Mouse (Mus musculus) embryo, embryonic 11 days (tissue): Measurements from ENCODE around the gene Ptges.

ENCODE experiments used
- DNase-seq: peaks from one replicate; pipeline ENCODE4 v3.0.0-alpha.2; 2015

The Ptges gene

DNA sequence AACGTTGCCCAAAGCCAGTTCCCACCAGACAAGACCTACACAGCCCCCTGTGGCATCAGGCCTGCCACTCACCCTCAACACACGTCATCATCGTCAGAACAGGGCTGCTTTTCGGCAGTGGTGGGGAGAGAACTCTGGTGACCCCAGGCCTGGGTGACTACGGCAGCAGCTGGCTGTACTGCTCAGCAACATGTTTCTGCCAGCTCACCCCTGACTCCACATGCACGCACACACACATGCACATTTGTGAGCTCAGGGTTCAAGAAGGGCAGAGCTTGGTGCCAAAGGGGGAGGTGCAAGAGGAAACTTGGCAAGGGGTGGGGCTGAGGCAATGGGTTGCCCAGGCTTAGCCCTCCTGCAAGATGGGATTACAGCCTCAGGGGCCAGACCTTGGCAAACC, 32.4 kb downstream of the Ptges start:
- no peak for DNase-seq

DNA sequence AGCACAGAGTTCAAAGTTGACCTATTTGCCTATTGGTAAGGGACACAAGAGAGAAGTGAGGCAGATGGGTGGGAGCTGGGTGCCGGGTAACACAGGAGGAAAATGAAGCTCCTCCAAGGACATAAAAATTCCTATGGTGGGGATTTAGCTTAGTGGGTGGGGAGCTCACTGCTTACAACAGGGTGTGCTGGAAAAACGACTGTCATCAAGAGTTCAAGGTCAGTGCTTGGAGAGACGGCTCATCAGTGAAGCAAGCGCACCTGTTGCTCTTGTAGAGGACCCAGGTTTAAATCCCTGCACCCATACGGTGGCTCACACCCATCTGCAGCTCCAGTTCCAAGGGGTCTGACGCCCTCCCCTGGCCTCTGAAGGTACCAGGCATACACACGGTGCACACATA, 35.7 kb downstream of the Ptges start:
- DNase-seq = no peak

DNA sequence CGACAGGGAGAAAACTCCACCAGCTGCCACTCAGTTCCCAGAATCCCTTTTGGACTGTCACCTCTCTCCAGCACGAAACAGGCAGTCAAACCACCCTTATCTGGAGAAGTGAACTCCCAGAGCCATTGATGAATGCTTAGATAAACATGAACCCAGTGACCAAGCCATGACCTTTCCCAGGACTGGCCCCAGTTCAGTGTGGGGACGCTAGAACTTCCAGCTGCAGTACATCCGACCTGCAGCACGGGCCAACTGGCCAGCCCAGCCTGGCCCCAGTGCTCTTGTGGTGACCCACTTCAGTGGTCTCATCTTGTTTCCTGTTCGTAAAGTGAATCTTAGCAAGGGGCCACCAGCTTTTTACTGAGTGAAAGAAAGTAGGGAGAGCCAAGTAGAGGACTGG, 36.3 kb downstream of the Ptges start:
- no peak for DNase-seq

DNA sequence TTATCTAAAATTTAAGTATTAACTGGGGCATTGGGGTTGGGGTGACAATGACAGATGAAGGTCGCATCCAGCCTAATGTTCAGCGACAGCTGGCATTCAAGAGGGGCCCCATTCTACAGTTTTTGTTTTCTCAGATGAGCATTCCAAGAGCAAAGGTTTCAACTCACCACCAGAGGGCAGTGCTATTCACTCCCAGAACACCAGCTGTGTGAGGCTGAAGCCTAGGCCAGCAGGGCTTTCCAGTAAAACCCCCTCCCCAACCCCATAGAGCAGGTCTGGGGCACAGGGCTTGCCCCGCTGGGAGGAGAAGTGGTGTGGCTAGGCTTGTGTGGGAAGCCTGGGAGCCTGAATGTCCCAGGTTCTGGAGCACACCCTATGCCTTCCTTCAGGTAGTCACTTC, 38.7 kb downstream of the Ptges start:
- peak; percentile 87 for DNase-seq

DNA sequence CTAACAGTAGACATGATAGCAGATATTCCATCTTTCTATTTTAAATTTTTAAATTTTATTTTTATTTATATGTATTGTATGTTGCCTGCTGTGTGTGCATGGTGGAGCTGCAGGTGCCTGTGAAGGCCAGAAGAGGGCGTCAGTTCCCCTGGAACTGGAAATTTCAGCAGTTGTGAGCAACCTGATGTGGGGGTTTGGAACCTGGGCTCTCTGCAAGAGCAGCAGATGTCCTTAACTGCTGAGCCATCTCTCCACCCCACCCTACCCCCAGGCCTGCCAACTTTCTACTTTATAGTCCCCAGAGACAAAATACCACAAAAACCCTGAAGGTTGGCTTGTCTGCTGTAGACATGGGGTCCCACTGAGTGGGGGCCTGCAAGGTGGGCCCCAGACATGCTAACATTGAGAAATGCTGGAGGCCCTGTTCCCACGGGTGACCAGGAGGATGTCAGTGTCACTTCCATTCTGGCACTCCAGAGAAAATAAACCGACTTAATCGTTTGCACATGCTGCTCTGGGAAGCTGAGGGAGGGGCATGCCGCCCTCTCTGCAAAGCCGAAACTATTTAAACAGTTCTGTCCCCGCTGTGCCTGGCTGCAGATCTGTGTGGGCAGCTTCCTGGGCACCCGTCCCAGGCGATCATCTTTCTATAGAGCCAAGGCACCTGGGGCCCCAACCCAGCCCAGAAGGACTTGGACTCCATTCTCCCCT, 44.1 kb downstream of the Ptges start:
- peak; percentile 79 for DNase-seq

DNA sequence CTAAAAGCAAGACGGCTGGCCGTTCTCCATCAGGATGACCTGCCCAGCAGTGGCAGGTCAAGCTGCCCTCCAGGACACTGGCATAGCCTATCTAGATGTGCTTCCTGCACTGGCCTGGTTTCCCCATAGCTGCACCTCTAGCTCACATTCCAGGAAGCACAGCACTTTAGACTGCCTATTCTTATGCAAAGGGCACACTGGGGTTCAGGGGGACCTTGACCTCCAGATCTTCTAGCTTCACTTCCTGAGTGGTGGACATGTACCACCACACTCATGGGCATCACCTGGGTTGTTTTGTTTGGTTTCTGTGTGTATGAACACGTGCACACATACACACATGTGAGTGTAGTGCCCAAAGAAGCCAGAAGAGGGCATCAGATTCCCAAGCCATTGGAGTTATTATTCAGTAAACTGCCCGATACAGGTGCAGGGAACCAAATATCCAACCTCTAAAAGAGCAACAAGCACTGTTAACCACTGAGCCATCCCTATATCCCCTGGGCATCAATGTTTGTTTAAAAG, 44.8 kb downstream of the Ptges start:
- DNase-seq = no peak

DNA sequence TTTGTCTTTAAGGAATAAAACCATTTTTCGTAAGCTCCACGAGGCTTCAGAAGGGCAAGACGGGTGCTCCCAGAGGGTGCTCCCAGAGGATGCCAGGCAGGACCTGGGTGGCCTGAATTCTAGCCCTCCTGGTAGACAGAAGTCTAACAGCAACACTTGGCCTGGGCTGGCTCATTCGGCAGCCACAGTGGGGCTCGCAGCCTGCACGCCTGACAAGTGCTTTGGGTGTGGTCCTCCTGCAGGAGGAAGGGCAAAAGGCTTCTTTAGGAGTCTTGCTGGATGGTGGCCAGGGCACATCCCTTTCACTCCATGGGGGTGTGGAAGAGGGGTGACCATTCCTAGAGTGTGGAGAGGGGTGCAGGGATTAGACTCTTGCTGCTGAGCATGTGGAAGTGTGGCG, 48.4 kb downstream of the Ptges start:
- no peak for DNase-seq

DNA sequence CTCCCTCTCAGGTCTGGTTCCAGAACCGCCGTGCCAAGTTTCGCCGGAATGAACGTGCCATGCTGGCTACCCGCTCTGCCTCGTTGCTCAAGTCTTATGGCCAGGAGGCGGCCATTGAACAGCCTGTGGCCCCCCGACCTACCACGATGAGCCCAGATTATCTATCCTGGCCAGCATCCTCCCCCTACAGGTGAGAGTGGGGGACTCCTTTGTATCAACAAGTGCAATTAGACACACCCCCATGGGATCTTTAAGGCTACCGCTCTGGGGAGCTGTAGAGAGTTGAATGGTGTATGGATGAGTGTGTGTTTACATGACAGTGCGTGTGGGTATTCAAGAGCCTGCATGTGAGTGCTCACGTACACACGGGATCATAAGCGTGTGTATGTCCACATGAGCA, 50.2 kb downstream of the Ptges start:
- no peak for DNase-seq

DNA sequence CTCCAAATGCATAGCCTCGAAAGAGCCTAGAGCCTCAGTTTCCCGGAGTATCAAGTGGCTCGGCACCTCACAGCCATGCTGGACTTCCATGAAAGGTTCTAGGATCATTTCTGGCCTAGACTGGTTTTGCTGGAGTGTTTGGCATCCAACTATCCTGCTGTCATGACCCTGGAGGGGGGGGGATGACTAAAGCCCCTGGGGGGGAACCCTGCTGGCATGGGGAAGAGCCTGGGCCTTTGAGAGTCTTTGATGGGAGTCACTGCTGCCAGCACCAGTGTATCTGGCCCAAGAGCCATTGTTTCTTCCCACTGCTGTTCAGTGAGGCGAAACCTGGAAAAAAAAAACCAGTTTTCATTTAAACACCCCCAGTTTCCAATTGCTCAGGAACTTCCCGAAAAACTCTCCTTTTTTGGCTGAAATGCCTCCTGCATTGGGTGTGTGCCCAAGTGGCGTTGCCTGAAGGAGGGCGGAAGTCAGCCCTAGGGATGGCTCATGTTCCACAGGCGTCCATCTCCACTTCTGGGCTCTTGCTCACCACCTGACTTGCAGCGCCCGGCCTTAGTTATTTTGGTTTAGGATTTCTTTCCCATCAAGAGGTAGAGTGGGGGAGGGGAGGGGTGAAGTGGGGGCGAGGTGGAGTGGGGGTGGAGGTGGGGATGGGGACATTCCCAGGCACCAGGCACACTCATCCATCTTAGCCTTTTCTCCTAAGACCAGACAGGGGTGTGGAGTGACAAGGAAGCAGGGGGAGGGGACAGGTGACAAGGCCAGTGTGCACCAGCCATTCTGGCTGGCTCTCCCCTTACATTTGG, 53.8 kb downstream of the Ptges start:
- DNase-seq = peak; percentile 66

DNA sequence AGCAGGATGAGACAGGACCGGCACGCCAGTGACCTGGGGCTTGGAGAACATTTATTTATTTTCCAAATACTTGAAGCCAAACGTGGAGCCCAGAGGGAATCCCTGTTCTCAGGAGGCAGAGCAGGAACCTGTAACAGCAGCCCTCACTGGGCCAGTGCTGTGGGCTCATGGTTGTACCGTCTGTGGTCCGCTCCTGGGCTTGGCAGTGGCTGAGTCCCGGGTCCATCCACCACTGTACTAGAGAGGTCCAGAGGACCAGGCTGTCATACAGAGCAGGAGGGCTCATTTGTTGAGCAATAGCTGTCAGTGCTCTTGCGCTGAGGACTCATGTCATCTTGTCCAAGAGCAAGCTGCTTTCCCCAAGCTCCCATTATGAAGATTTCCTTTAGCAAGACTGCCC, 54.6 kb downstream of the Ptges start:
- DNase-seq = no peak

DNA sequence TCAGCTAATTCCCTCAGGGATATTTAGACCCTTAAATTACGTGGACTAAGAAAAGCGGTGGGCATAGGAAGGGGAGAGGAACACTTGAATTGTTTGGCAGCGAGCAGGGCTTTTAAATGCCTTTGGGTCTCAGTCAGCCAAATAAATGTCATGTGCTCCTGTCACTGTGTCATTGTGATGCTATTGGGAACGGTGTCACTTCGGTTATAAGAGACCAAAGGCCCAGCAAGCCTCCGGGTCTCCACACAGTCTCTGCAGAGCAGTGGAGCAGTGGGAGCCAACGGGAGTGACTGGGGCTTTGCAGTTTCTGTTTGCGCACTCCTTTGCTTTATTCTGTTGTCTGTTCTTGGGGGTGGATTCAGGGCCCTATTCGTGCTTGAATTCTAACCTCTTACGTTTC, 55.2 kb downstream of the Ptges start:
- no peak for DNase-seq

DNA sequence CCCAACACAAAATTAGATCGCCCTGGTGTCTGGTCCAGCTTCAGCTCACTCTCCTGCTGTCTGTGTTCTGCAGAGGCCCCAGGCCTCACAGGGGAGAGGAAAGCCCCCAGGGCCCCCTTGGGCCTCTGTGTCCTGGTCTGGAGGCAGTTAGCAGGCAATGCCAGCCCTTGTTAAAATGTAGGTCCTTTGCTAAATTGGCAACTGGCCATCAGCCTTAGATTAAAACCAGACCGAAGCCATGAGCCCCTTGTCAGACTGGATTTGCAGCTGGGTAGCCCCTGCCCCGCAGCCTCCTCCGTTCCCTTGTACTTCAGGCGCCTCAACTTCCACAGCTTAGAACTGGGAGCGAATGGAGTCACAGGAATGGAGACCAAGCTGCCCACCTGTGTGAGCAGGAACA, 57.0 kb downstream of the Ptges start:
- peak; percentile 73 for DNase-seq

DNA sequence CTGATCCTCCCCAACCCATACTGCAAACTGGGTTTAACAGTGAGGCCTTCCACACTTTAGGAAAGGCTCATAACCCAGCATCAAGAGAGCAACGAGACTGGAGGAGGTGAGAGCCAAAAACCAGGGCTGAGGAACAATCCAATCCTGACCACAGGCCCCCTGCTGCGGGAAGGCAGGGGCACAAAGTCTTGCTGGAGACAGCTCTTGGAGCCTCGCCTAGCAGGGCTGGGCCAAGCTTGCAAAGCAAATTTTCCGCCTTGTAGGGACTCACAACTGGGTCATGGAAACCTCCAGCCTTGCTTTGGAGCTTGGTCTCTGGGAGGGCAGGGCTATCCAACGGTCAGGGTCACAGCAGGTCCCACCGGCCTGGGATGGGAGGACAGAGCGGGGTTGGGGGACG, 58.8 kb downstream of the Ptges start:
- no peak for DNase-seq

DNA sequence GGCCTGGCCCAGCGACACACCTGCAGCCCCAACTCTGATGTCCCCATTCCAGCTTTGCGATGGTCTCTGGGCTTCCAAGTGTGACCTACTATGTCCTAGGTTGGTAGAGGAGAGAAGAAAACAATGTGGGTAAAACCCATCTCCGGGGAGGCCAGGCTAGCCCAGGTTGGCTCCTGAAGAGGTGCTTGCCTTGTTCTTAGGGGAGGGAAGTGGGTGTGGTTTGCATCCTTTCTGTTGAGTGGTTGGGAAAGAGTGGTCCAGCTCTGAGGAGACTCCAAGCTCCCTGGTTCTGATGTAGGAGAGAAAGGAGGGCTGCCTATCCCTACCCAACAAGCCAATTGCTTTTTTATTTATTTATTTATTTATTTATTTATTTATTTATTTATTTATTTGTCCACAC, 64.2 kb downstream of the Ptges start:
- no peak for DNase-seq

DNA sequence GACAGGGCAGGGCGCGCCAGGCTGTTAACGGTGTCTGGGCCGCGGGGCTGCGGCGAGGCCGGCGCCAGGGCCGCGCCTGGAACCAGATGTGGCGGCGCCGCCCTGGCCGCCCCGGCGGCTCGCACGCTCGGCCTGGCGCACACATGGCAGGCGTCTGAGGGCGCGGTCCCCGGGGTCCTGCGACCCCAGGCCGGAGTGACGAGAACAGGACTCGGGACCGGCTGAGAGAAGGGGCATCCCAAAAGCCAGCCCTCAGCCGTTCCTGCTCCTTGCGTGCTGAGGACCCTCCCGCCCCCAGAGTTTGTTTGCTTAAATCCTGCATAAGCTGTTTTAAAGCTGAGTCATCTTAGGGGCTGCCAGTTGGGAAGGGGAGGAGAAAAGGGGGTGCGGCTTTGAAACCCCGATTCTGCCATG, 64.7 kb downstream of the Ptges start:
- peak; percentile 78 for DNase-seq

DNA sequence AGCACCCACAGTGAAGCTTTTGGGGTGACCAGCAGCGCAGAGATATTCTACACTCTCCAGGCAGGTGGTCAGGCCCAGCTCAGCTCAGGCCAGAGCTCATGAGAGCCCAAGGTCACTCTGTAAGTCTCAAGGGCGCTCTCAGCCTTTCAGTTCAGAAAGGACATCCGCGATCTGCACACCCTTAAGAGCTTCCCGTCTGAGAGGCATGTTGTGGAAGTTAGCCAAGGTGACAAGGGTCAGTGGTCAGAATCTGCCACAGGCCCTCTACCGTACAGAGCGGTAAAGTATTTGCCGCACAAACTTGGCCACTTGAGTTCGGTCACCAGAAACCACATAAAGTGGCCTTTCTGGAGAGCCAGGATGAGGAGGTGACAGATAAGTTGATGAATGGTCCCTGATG, 66.1 kb downstream of the Ptges start:
- no peak for DNase-seq

DNA sequence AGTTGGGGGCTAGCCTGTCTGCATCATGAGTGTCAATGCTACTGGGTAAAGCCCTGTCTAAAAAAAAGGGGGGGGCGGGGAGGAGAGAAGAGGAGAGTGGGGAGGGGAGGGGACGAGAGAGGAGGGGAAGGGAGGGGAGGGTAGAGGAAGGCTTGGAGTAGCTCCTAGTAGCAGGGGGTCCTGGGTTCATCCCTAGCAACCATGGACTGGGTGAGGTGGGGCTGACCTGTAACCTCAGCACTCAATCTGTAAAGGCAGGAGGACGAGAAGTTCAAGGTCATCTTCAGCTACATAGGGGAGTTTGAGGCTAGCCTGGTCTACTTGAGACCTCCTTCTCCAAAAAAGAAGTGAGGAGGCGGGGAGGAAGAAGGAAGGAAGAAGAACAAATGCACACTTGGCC, 67.6 kb downstream of the Ptges start:
- DNase-seq = no peak

DNA sequence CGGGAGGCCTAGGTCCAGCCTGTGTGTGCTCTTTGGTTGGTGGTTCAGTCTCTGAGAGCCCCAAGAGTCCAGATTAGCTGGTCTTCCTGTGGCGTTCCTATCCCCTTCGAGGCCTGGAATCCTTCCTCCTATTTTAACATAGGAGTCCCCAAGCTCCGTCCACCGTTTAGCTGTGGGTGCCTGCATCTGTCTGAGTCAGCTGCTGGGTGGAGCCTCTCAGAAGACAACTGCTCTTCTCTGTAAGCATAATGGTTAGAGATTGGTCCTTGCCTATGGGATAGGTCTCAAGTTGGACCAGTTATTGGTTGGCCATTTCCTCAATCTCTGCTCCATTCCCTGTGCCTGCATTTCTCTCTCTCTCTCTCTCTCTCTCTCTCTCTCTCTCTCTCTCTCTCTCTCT, 69.9 kb downstream of the Ptges start:
- DNase-seq = no peak

DNA sequence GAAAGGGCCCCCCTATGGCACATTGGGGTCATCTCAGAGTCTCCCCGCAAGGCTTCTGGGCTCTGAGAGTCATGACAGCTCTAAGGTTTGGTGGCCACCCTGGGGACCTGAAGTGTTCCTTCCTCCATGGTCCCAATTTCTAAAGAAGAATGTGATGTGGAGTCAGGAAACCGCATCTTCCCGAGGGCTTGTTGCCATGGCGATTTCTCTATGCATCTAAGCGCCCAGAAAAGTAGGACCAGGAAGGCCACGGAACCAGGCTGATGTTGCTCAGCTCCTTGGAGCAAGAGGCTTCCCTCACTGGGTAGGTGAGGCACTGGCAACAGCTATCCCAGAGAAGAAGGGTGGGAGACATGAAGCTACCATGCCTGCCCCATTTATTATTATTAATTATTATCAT, 72.6 kb downstream of the Ptges start:
- no peak for DNase-seq

DNA sequence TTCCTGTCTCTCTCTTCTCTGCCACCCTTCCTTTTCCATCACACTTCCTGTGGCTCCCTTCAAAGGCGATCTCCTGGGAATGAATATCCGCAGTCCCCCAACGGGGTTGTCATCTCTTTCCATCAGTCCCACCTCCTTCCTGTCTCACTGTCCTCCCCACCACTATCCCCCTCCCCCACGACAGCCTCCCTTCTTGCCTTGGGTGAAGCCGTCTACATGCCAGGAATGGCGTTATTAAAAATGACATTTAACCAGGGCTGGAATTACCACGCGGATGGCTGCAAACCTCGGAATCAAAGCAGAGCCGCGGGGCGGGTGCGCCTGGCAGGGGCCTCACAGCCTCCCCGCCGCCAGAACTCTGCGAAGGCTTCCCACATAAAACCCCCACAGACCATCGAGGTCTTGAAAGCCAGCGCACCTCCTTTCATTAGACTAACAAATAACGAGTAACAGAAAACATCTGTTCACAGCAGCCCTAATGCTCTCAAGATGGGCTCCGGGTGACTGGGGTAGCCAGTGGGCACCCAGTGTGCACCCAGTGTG, 76.8 kb downstream of the Ptges start:
- DNase-seq = peak; percentile 64

DNA sequence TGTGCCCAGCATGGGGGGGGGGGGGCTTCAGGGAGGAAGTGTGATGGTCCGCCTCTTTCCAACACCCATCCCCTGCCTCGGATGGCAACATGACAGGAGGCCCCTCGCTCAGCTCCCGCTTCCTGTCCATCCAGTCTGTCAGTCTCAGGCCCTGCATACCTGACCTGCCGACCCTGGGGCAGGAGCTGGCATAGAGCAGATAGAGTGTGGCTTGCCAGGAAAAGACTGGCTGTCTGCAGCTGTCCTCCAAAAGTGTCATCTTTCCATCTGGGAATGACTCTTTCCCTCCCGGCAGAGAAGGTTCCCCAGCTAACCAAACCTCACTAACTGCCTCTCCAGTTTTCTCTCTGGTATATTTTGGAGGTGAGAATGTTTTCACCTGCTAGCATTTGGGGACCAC, 79.1 kb downstream of the Ptges start:
- DNase-seq = no peak

DNA sequence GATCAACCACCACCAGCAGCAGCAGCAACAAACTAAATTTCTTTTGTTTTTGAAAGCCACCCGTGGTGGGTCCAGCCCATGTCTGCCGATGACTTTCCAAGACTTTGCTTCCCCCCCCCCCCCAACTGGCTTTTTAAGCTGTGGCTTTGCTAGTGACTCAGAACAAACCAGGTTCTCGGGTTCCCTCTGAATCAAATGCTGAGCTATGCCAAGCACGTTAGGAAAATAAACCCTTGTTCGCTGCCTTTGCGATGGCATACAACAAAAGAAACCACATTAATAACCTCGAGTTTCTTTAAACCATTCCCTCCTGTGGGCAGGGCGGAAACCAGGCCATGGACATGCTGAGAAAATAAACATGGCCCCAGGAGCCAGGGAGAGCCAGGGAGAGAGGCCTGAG, 81.5 kb downstream of the Ptges start:
- DNase-seq = no peak

DNA sequence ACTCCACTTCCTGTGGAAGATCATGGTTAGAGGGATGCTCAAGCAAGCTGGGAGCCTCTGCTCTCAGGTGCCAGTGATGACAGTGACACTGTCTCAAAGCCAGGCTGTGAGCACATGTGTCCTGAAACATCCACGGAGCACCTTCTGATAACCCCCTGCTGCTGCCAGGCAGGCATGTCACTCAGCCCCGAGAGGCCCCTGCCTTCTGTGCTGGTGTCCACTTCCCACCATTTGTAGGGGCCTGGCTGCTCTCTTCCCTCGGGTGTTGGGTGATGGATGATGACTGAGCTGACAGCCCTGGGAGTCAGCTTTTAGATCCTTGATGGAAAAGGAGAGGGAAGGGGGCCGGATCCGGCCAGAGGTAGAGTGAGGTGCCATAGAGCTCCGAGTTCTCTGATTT, 82.9 kb downstream of the Ptges start:
- DNase-seq = no peak

DNA sequence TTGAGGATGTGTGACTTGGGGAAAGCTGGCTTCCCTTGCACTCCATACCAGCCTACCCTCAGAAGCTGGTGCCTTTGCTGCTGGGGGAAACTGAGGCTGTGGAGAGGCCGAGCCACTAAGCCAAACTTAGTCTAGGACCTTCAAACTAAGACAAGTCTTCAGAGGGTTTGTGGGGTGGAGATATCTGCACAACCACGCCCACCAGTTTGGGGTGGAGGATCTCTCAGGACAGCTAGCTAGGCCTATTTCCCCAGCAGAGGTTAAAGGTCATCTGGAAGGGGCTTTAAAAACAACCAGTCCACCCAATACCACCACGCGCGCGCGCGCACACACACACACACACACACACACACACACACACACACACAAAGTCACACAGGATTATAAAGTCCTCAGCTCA, 83.4 kb downstream of the Ptges start:
- no peak for DNase-seq
